Mouse (Mus musculus) splenic B cell, adult 2 months (primary cell): ENCODE data around the gene Ufd1.
A peak's percentile ranks its signal among the peaks of the same experiment; 100 is the strongest.
"Not testable (repeated sequence)": the region's sequence is repeated elsewhere in the genome, so short reads cannot be mapped to it uniquely, and the experiment has no call there.

Experiments used
- DNase-seq: peaks from one replicate; pipeline ENCODE4 v3.0.0-alpha.2; 2011; ENCODE audit warnings: low read depth, low spot score
- H3K27me3 ChIP-seq: 2 replicates; pipeline ENCODE4 v1.6.1; 2012; ENCODE audit warnings: mild to moderate bottlenecking, low read length, moderate library complexity, mixed read lengths; ENCODE audit not compliant: control insufficient read depth, poor library complexity, insufficient read depth, severe bottlenecking
- H3K36me3 ChIP-seq: 2 replicates; pipeline ENCODE4 v1.6.1; 2012; ENCODE audit warnings: mild to moderate bottlenecking, low read length, moderate library complexity, mixed read lengths; ENCODE audit not compliant: control insufficient read depth, poor library complexity, insufficient read depth, severe bottlenecking

The Ufd1 gene

GRCm38 (mm10) chr16:18836468-18837208 lies 25.1 kb downstream of the Ufd1 start, which contains the start of the genes 2510002D24Rik and Gm28539:
Gene 2510002D24Rik (plus strand): TSS chr16:18836578.
Gene Gm28539 (plus strand): TSS chr16:18836584.
- Histone ChIP-seq H3K27me3 (no peaks in the 10 kb centered on the region), H3K36me3 (peaks cover 5% of the 10 kb centered on the region)
- DNase-seq, result peak; percentile 97

DNA sequence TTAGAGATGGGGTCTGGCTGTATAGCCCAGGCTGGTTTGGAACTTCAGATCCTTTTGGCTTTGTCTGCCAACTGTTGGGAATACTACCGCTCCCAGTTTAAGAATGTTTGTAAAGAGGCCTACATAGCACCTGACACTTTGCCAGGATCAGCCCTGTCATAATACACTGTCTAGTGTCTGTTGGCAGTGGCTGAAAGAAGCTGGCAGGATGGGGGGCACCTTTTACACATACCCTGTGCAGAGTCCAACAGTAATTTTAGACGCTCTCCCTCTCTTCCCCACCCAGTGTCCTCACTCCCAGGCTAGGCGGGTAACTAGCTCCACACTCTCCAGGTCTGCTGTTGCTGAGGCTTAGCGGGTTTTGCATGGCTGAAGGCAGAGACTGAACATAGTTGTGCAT lies 26.8 kb downstream of the Ufd1 start:
- DNase-seq, result no peak
- H3K36me3 ChIP-seq, result peaks cover 3% of the 10 kb centered on the region
- no peaks in the 10 kb centered on the region for H3K27me3 ChIP-seq

DNA sequence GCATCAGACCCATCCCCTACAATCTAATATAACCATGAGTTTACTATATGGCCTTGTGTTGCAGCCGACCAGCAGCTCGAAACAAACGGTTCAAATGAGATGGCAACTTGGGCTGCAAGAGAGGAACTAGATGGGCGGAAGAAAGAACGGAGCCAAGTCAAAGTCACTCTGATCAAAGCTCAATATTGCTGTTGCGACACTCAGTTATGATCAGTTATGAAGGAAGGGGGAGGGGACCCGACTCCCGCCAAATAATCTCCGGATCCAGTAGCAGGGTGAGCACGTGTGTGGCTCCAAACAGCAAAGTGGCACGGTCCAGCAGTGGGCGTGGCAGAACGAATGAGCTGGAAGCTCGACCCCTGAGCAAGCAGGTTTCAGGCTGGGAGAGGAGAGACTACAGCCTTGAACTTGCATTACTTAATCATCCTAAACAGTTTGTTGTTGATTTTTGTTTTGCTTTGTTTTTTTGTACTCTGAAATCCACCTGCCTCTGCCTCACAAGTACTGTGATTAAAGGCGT lies 34.8 kb downstream of the Ufd1 start:
- Histone ChIP-seq H3K27me3 (no peaks in the 10 kb centered on the region), H3K36me3 (no peaks in the 10 kb centered on the region)
- DNase-seq, result no peak

DNA sequence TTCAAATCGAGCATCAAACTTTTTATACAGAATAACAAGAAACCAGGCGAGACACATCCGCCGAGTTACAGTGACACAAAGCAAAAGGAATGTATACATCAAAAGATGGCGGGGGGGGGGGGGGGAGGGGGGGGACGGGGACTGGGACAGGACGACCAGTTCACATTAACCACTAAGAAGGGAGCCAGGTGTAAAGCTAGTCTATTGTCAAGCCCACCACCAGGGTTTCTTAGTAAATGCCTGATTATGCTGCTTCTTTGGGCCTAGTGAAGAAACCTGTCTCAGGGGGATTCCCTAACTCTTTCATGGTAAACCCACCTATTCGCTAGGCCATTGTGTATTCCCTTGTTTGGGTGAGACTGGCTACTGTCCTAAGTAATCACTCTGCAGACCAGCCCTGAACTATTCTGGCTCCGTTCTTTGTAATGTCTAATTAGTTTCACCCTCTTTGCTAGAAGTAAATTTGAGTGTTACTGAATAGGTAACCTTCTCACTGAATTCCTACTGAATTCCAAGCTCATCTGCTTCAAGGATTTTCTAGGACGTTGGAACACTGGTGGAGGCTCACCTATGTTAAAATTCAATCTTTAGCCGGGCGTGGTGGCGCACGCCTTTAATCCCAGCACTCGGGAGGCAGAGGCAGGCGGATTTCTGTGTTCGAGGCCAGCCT lies 38.1 kb downstream of the Ufd1 start:
- DNase-seq, H3K27me3 ChIP-seq, H3K36me3 ChIP-seq: not testable (repeated sequence)

GRCm38 (mm10) chr16:18858551-18858950 lies 47.0 kb downstream of the Ufd1 start:
- no peaks in the 10 kb centered on the region for H3K36me3 ChIP-seq
- no peaks in the 10 kb centered on the region for H3K27me3 ChIP-seq
- peak; percentile 71 for DNase-seq

DNA sequence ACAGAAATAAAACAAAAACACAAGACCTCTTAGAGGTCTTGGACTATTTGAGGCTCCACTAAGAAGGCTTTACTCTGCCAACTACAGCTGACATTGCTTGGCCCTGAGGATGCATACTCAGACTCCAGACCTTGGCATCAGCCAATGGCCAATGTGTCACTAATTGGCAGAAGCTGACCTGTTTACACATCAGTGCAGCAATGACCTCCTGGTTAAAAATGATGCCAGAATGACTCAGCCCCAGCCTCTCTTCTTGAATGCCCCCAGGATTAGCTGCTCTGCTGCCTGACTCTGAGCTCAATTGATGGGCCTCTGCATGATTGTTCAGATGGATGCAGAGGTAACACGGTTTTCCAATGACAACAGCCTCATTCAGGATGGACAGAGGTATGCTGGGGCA lies 48.6 kb downstream of the Ufd1 start:
- DNase-seq, result no peak
- Histone ChIP-seq H3K27me3 (no peaks in the 10 kb centered on the region), H3K36me3 (no peaks in the 10 kb centered on the region)

DNA sequence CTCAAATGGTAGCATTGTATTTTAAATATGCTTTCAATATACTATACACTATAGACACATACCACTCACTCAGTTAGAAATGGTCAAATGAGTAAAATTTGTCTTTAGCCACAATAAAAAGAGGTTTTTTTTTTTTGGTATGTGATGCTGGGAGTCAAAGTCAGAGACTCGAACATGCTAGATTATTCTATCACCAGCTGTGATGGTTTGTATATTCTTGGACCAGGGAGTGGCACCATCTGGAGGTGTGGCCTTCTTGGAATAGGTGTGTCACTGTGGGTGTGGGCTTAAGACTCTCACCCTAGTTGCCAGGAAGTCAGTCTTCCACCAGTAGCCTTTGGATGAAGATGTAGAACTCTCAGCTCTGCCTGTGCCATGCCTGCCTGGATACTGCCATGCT lies 58.9 kb downstream of the Ufd1 start:
- not testable (repeated sequence) for DNase-seq, H3K27me3 ChIP-seq
- peaks cover 17% of the 10 kb centered on the region for H3K36me3 ChIP-seq

DNA sequence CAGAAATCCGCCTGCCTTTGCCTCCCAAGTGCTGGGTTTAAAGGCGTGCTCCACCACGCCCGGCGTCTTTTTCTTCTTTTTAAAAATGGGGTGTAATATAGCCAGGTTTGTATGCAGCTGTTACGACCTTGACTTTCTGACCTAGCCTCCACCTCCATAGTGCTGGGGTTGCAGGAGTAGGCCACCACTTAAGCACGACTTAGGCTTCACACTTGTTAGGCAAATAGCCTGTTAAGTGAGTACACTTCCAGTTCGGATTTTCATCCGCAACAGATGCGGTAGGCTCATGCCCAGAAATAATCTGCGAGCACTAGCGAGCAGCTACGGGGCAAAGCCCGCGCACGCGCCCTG lies 64.5 kb downstream of the Ufd1 start:
- no peak for DNase-seq
- H3K36me3 ChIP-seq, result peaks cover 17% of the 10 kb centered on the region
- no peaks in the 10 kb centered on the region for H3K27me3 ChIP-seq

GRCm38 (mm10) chr16:18876442-18877308 lies 65.1 kb downstream of the Ufd1 start, which contains the start of the genes Mrpl40 and Hira:
Gene Mrpl40 (minus strand): TSS chr16:18876862.
Gene Hira (plus strand): TSS chr16:18877037.
- no peaks in the 10 kb centered on the region for H3K27me3 ChIP-seq
- H3K36me3 ChIP-seq, result peaks cover 15% of the 10 kb centered on the region
- peak; percentile 94 for DNase-seq

DNA sequence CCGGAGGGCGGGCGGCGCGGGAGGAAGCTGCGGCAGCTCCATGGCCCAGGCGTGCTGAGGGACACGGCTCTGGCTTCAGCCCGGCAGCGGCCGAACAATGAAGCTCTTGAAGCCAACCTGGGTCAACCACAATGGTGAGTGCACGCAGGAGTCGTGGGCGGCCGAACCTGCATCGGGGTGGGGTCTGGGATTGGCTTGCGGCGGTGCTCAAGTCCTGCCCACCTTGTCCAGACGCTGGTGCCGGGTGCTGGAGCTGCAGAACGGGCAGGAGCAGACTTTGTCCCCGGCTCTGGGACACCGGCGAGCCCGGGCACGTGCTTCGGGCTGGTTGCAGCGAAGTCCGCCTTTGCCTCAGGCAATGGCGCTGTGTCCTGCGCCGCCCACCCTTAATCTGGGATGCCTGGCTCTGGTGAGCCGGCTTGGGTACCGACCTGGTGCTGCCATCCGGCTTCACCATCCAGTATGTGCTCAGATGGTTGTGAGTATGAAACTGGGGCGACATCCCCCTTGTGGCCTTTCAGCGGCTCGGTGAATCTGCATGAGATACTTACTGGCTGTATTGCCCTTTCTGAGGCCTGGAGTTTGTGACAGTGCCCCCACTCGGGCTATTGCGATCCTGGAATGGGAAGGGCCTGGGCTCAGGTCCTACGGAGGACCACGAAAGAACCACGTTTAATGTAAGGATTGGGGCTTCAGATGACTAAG lies 66.0 kb downstream of the Ufd1 start:
- Histone ChIP-seq H3K27me3 (no peaks in the 10 kb centered on the region), H3K36me3 (peaks cover 10% of the 10 kb centered on the region; the same call in 1 of the 2 replicates)
- peak; percentile 73 for DNase-seq

DNA sequence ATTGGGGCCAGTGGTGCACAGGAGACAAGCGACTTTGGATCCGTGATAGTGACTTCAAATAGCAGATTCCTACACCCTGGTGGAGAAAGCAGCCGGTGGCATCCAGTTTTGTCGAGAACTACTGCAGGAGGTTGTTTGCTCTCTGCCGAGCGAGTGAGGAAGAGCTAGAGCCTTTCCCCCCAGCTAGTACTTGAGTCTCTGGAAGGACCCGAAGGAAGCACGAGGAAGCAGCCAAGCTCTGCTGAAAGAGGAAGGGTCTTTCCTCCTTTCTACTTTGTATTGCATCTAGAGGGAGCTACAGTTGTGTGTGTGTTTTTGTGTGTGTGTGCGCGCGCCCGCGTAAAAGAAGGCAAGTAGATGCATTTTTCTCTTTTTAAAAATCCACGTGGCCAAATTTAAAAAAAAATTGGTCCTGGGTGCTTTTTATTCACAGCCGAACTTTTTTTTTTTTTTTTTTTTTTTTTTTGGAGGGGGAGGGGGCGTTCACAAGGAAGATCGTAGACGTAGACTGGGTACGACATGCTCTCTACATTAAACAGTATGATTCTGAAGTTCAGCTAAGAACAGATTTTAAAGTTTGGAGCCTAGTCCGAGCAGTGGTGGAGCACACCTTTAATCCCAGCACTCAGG lies 66.6 kb downstream of the Ufd1 start:
- no peak for DNase-seq
- Histone ChIP-seq H3K36me3 (peaks cover 8% of the 10 kb centered on the region; the same call in 1 of the 2 replicates), H3K27me3 (no peaks in the 10 kb centered on the region)

- 0 out of 2 replicates have a peak, but pooled peaks cover 2% of the 10 kb centered on the region for H3K36me3 ChIP-seq
- DNase-seq, result no peak
- no peaks in the 10 kb centered on the region for H3K27me3 ChIP-seq
These were observed 72.5 kb downstream of the Ufd1 start for GRCm38 (mm10) chr16:18884044-18884443.
